Mouse (Mus musculus) 3134 (cell line): ENCODE results near the gene Degs1.
"Not testable (repeated sequence)": the region's sequence is repeated elsewhere in the genome, so short reads cannot be mapped to it uniquely, and the experiment has no call there.

ENCODE experiments used
- DNase-seq: peaks from one replicate; pipeline ENCODE4 v3.0.0-alpha.2; 2011; ENCODE audit warnings: low spot score; ENCODE audit not compliant: insufficient read length; ENCODE audit errors: extremely low read depth

Gene Degs1

GRCm38 (mm10) chr1:182282091-182283075 is at the start of gene Degs1:
Degs1 (minus strand) TSS chr1:182282804.
- peak; percentile 100 for DNase-seq

- DNase-seq = no peak
These were observed 43.3 kb upstream of the Degs1 start for GRCm38 (mm10) chr1:182325919-182326318.

GRCm38 (mm10) chr1:182324552-182324951 is 41.9 kb upstream of the Degs1 start:
- DNase-seq = no peak

- DNase-seq = no peak
These were observed 40.5 kb upstream of the Degs1 start for GRCm38 (mm10) chr1:182323139-182323538.

GRCm38 (mm10) chr1:182314201-182314600 is 31.6 kb upstream of the Degs1 start:
- no peak for DNase-seq

GRCm38 (mm10) chr1:182313181-182313580 is 30.6 kb upstream of the Degs1 start:
- no peak for DNase-seq

GRCm38 (mm10) chr1:182311376-182311775 is 28.8 kb upstream of the Degs1 start:
- DNase-seq = no peak

GRCm38 (mm10) chr1:182310316-182310715 is 27.7 kb upstream of the Degs1 start:
- DNase-seq = no peak

GRCm38 (mm10) chr1:182309403-182309802 is 26.8 kb upstream of the Degs1 start:
- DNase-seq = no peak

GRCm38 (mm10) chr1:182302916-182303315 is 20.3 kb upstream of the Degs1 start:
- no peak for DNase-seq

- no peak for DNase-seq
These were observed 19.7 kb upstream of the Degs1 start for GRCm38 (mm10) chr1:182302176-182302870.

- no peak for DNase-seq
These were observed 15.2 kb upstream of the Degs1 start for GRCm38 (mm10) chr1:182297821-182298220.

GRCm38 (mm10) chr1:182297246-182297645 is 14.6 kb upstream of the Degs1 start:
- DNase-seq = no peak

GRCm38 (mm10) chr1:182296816-182297215 is 14.2 kb upstream of the Degs1 start:
- DNase-seq = no peak

- no peak for DNase-seq
These were observed 13.5 kb upstream of the Degs1 start for GRCm38 (mm10) chr1:182296141-182296540.

- no peak for DNase-seq
These were observed 9.7 kb upstream of the Degs1 start for GRCm38 (mm10) chr1:182292291-182292690.

- not testable (repeated sequence) for DNase-seq
These were observed 8.1 kb upstream of the Degs1 start for GRCm38 (mm10) chr1:182290741-182291140.

- no peak for DNase-seq
These were observed 7.2 kb upstream of the Degs1 start for GRCm38 (mm10) chr1:182289781-182290180.

GRCm38 (mm10) chr1:182288601-182289000 is 6.0 kb upstream of the Degs1 start:
- DNase-seq = no peak

GRCm38 (mm10) chr1:182287781-182288180 is 5.2 kb upstream of the Degs1 start:
- no peak for DNase-seq

- DNase-seq = no peak
These were observed 2.2 kb upstream of the Degs1 start for GRCm38 (mm10) chr1:182284795-182285194.

- DNase-seq = no peak
These were observed 627 bp upstream of the Degs1 start for GRCm38 (mm10) chr1:182283231-182283630.
